Mouse (Mus musculus) midbrain, embryonic 11.5 days (tissue): ENCODE measurements around the gene Mroh2a. TPM values are rescaled to one million over a fixed set of nuclear protein-coding genes. Genes with fewer than 3 reads are reported as not detected.

Source experiments
- ATAC-seq: fragments of 200-750 bp; cut with Nextera tagmentation; 2 replicates; pipeline ENCODE4 v1.8.0; 2017; ENCODE audit warnings: moderate TSS enrichment, moderate library complexity; ENCODE audit not compliant: low FRiP score
- DNase-seq: peaks from one replicate; pipeline ENCODE4 v3.0.0; 2015; ENCODE audit warnings: low spot score; ENCODE audit errors: missing footprints
- H3K27ac ChIP-seq: fragments of 300-500 bp; sonication (generic); 2 replicates; pipeline ENCODE4 v1.5.1; 2014; ENCODE audit warnings: low read depth, low read length
- H3K27me3 ChIP-seq: fragments of 300-500 bp; sonication (generic); 2 replicates; pipeline ENCODE4 v1.6.1; 2014; ENCODE audit warnings: mild to moderate bottlenecking, low read length, moderate library complexity, mixed read lengths; ENCODE audit not compliant: control insufficient read depth, insufficient read depth
- H3K36me3 ChIP-seq: fragments of 300-500 bp; sonication (generic); 2 replicates; pipeline ENCODE4 v1.6.1; 2014; ENCODE audit warnings: mild to moderate bottlenecking, low read length, moderate library complexity, mixed read lengths; ENCODE audit not compliant: control insufficient read depth, insufficient read depth
- H3K4me1 ChIP-seq: fragments of 300-500 bp; sonication (generic); 2 replicates; pipeline ENCODE4 v1.6.1; 2014; ENCODE audit warnings: low read length; ENCODE audit not compliant: control insufficient read depth, insufficient read depth
- H3K4me2 ChIP-seq: fragments of 300-500 bp; sonication (generic); 2 replicates; pipeline ENCODE4 v1.6.1; 2014; ENCODE audit warnings: mild to moderate bottlenecking, moderate library complexity
- H3K4me3 ChIP-seq: fragments of 300-500 bp; sonication (generic); 2 replicates; pipeline ENCODE4 v1.5.1; 2014; ENCODE audit warnings: low read depth, low read length
- H3K9ac ChIP-seq: fragments of 300-500 bp; sonication (generic); 2 replicates; pipeline ENCODE4 v1.6.1; 2014; ENCODE audit warnings: low read length
- H3K9me3 ChIP-seq: fragments of 300-500 bp; sonication (generic); 2 replicates; pipeline ENCODE4 v1.6.1; 2016; ENCODE audit warnings: low read length; ENCODE audit not compliant: control insufficient read depth
- WGBS: fragments of 180-500 bp; shearing (Covaris S2); extraction: QIAGEN DNeasy Blood & Tissue Kit; methylation state at CpG from one replicate; pipeline ENCODE4 v1.1.7; 2014; 5-methylcytosine and 5-hydroxymethylcytosine counted together
- polyA plus RNA-seq: library from polyadenylated mRNA; unstranded; fragments of >200 nt; fragmentation: Nextera tagmentation; extraction: Ambion mirVana; gene quantifications from 2 replicates; pipeline ENCODE4 v1.2.1, GENCODE M21; 2014

Mroh2a gene
- polyA plus RNA-seq, 1 experiment from 2014 or later = 1.7 TPM

GRCm38 (mm10) chr1:88288056-88288788 is 61.4 kb downstream of the Mroh2a start:
- WGBS = 41% methylated on average over 3 of the region's 3 CpGs
- Histone ChIP-seq H3K27me3 (no peaks in the 10 kb centered on the region), H3K36me3 (no peaks in the 10 kb centered on the region), H3K9ac (no peak overlapping the region), H3K27ac (no peak overlapping the region), H3K4me2 (no peak overlapping the region), H3K9me3 (peaks cover 80% of the 10 kb centered on the region), H3K4me3 (no peak overlapping the region), H3K4me1 (no peaks in the 10 kb centered on the region)
- DNase-seq = no peak
- no peak for ATAC-seq

- Histone ChIP-seq H3K27me3 (no peaks in the 10 kb centered on the region), H3K9ac (no peak overlapping the region), H3K4me2 (no peak overlapping the region), H3K4me1 (no peaks in the 10 kb centered on the region), H3K27ac (no peak overlapping the region), H3K9me3 (peaks cover 74% of the 10 kb centered on the region), H3K4me3 (no peak overlapping the region), H3K36me3 (no peaks in the 10 kb centered on the region)
- WGBS = 70% methylated on average over 3 of the region's 3 CpGs
- DNase-seq (no peak), ATAC-seq (no peak)
Measured at GRCm38 (mm10) chr1:88288789-88289127, 62.0 kb downstream of the Mroh2a start.

- no peak overlapping the region for H3K4me3 ChIP-seq
- H3K9me3 ChIP-seq = peaks cover 71% of the 10 kb centered on the region
- no peaks in the 10 kb centered on the region for H3K36me3 ChIP-seq
- WGBS = 46% methylated on average over 2 of the region's 2 CpGs
- no peaks in the 10 kb centered on the region for H3K27me3 ChIP-seq
- ATAC-seq = no peak
- no peak overlapping the region for H3K4me2 ChIP-seq
- H3K9ac ChIP-seq = no peak overlapping the region
- DNase-seq = no peak
- H3K27ac ChIP-seq = no peak overlapping the region
- no peaks in the 10 kb centered on the region for H3K4me1 ChIP-seq
Measured at GRCm38 (mm10) chr1:88289152-88289551, 62.4 kb downstream of the Mroh2a start.

GRCm38 (mm10) chr1:88289917-88290316 is 63.1 kb downstream of the Mroh2a start:
- no peaks in the 10 kb centered on the region for H3K4me1 ChIP-seq
- WGBS = 40% methylated on average over 4 of the region's 4 CpGs
- peak; percentile 94 for DNase-seq

GRCm38 (mm10) chr1:88290511-88290910 is 63.7 kb downstream of the Mroh2a start:
- DNase-seq = no peak
- no peak overlapping the region for H3K9ac ChIP-seq
- H3K36me3 ChIP-seq = no peaks in the 10 kb centered on the region
- WGBS = 69% methylated on average over 1 of the region's 1 CpGs
- H3K4me2 ChIP-seq = no peak overlapping the region
- no peaks in the 10 kb centered on the region for H3K27me3 ChIP-seq
- ATAC-seq = no peak
- H3K27ac ChIP-seq = no peak overlapping the region
- H3K4me1 ChIP-seq = no peaks in the 10 kb centered on the region
- H3K9me3 ChIP-seq = peaks cover 68% of the 10 kb centered on the region
- H3K4me3 ChIP-seq = no peak overlapping the region

More at GRCm38 (mm10) chr1:88289917-88290316, 63.1 kb downstream of the Mroh2a start:
- Histone ChIP-seq H3K9me3 (peaks cover 70% of the 10 kb centered on the region), H3K36me3 (no peaks in the 10 kb centered on the region), H3K27me3 (no peaks in the 10 kb centered on the region), H3K27ac (no peak overlapping the region), H3K4me3 (no peak overlapping the region), H3K9ac (no peak overlapping the region), H3K4me2 (no peak overlapping the region)
- no peak for ATAC-seq

GRCm38 (mm10) chr1:88291409-88292005 is 64.7 kb downstream of the Mroh2a start:
- no peak overlapping the region for H3K27ac ChIP-seq
- H3K9ac ChIP-seq = no peak overlapping the region
- H3K9me3 ChIP-seq = peaks cover 65% of the 10 kb centered on the region
- DNase-seq = no peak
- no peaks in the 10 kb centered on the region for H3K27me3 ChIP-seq
- H3K36me3 ChIP-seq = no peaks in the 10 kb centered on the region
- no peak overlapping the region for H3K4me3 ChIP-seq
- no peak overlapping the region for H3K4me2 ChIP-seq
- WGBS = 65% methylated on average over 3 of the region's 3 CpGs
- no peak for ATAC-seq
- no peaks in the 10 kb centered on the region for H3K4me1 ChIP-seq

- no peaks in the 10 kb centered on the region for H3K36me3 ChIP-seq
- H3K4me1 ChIP-seq = no peaks in the 10 kb centered on the region
- H3K9me3 ChIP-seq = peaks cover 60% of the 10 kb centered on the region
- DNase-seq = no peak
- 55% methylated on average over 2 of the region's 2 CpGs for WGBS
- ATAC-seq = no peak
- H3K4me2 ChIP-seq = no peak overlapping the region
- H3K27me3 ChIP-seq = no peaks in the 10 kb centered on the region
- no peak overlapping the region for H3K27ac ChIP-seq
- no peak overlapping the region for H3K9ac ChIP-seq
- no peak overlapping the region for H3K4me3 ChIP-seq
Measured at GRCm38 (mm10) chr1:88292057-88292456, 65.3 kb downstream of the Mroh2a start.

- H3K9ac ChIP-seq = no peak overlapping the region
- H3K4me2 ChIP-seq = no peak overlapping the region
- H3K4me3 ChIP-seq = no peak overlapping the region
- H3K9me3 ChIP-seq = peaks cover 58% of the 10 kb centered on the region
- DNase-seq = peak; percentile 57
- no peak for ATAC-seq
- no peaks in the 10 kb centered on the region for H3K4me1 ChIP-seq
- H3K27me3 ChIP-seq = no peaks in the 10 kb centered on the region
- 20% methylated on average over 1 of the region's 1 CpGs for WGBS
- no peaks in the 10 kb centered on the region for H3K36me3 ChIP-seq
- H3K27ac ChIP-seq = no peak overlapping the region
Measured at GRCm38 (mm10) chr1:88294650-88295049, 67.9 kb downstream of the Mroh2a start.

GRCm38 (mm10) chr1:88296171-88296920 is 69.6 kb downstream of the Mroh2a start:
- H3K27me3 ChIP-seq = no peaks in the 10 kb centered on the region
- H3K4me3 ChIP-seq = no peak overlapping the region
- DNase-seq (peak; percentile 69), ATAC-seq (peak; percentile 23)
- no peak overlapping the region for H3K9ac ChIP-seq
- H3K36me3 ChIP-seq = no peaks in the 10 kb centered on the region
- peaks cover 65% of the 10 kb centered on the region for H3K9me3 ChIP-seq
- H3K4me2 ChIP-seq = no peak overlapping the region
- WGBS = 83% methylated on average over 4 of the region's 4 CpGs
- H3K27ac ChIP-seq = no peak overlapping the region
- no peaks in the 10 kb centered on the region for H3K4me1 ChIP-seq
